Mouse (Mus musculus): ENCODE measurements around the gene Sprr2i.

GRCm38 (mm10) chr3:92438689-92439088 lies 30.9 kb downstream of the Sprr2i start, which contains the start of gene Sprr1b:
- TF ChIP-seq CTCF (IDR thresholded peaks at IDR 0.05; ENCODE audit: low read depth): no peak
- no peak for TF ChIP-seq EP300 (IDR thresholded peaks at IDR 0.05; ENCODE audit: low read depth)

All from liver, embryonic 14.5 days (tissue).